Mouse (Mus musculus) left cerebral cortex, adult 11 months (tissue): ENCODE data around the gene Gtdc1.

Experiments used
- DNase-seq: peaks from one replicate; pipeline ENCODE4 v3.0.0; 2022; ENCODE audit warnings: low spot score

Gene Gtdc1

DNA sequence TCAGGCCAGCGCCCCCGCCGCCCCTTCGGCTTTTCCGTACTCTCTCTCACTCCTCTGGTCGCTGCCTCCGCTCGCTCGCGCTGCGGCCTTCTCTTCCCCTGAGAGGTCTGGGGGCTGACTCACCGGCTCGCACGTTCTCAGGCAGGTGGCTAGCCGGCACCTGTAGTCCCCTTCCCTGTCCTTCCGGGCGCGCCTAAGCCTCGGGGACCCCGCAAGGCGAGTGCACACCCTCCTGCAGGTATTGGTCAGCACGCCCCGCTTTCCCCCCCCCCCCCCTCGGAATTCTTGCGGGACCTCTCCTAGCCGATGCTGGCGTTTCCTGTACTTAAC lies at the start of gene Gtdc1:
Gene Gtdc1, minus strand, starts transcription at position 176 of the 330 bp plus-strand sequence.
- no peak for DNase-seq

DNA sequence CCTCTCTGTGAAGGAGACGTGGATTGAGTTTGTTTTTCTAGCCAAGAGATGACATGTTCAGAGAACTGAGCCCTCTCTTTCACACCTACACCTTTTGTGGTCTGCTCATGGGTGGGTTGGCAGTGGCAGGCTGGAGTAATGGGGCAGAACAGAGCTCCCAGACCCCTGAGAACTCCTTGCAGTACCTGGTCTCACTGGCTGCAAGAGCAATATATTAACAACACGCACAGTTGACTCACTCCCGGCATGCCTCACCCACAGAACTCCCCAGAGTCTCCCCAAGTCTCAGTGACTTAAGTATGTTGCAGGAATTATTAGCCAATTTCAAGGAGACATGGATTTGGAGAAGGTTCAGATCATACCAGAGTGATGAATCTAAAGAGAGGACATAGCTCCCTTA lies 49.6 kb upstream of the Gtdc1 start:
- DNase-seq = no peak

DNA sequence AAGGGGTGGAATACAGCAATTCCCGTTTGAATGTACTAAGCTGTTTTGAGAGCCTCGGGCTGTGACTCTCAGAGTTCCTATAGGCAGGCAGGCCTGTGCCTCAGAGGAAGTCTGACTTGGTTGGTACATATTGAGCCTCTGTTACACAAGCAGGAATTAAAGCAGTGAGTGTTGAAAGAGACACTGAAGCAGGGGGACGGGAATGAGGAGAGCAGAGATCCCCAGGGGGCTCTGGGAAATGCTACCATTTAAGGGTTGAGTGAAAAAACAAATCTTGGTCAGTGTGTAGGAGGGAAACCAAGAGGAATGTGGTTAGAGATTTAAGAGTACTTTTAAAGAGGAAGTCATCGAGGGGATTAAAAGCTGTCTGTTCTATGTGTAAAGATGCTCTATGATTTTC lies 49.0 kb upstream of the Gtdc1 start:
- DNase-seq = no peak

DNA sequence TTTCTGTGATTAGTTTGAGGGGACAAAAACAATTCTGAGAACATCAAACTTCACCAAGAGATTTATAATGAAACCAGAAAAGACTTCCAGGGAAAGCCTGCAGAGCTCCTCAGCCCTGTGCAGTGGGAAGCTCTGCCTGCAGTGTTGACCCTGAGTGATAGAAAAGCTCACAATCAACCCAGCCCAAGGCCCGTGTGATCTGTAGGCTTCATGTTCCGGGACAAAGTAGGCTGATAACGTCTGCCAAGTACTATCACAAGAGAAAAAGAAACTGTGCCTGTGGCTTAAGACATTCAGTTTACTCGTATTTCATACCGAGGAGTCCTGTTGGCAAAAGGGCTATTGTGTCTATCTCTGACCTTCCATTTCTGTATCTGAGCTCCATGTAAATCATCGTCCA lies 46.4 kb upstream of the Gtdc1 start:
- DNase-seq = no peak

DNA sequence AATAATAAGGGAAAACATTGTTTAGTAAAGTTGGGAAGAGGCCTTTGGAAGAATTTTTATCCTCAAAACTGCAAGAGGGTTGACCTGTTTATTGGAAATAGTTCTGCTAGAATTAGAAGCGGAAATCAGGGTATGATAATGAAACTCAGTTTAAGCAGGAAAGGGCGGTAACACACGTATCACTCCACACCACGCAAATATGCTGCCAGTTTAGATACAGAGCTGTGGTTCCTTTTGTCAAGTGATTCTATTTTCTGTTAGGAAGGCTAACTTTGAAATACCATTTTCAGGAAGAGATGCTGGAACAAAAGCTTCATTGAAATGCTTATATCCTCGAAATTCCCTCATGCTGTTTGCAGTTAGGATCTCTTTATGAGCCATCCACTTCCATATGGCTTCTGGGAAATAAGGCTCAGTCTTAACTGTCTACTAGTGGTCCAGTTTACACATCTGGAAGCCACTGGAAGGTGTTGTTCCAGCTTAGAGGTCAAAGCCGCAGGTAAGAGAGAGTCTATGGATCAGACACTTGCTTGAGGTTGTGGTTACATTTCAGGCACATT lies 42.7 kb upstream of the Gtdc1 start:
- no peak for DNase-seq

DNA sequence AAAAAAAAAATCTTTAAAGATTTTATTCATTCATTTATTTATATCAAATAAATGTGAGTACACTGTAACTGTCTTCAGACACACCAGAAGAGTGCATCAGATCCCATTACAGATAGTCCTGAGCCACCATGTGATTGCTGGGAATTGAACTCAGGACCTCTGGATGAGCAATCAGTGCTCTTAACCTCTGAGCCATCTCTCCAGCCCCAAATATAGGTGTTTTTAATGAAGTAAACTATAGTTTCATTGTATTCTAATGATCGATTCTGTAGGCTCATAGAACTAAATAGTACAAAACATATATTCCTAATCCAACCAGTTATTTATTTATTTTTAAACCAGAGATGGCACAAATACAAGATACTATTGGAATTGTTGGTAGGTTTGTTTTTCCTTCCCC lies 42.2 kb upstream of the Gtdc1 start:
- DNase-seq = no peak

DNA sequence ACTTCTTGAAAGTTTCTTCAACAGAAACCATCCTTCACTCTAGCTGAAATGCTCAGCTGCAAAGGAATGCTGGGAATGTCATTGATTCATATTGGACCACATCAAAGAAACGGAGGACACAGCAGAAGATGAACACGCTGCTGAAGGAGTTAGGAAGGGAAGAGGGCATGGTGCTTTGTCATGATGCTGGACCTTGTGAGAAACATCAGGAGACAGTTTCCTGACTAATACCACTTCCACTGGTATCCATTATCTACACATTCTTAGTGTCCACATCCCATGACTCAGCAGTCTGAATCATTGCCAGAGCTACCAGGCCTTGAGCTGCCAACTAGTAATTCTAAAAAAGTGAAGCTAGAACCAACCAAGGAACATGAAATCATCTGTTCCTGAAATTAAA lies 41.8 kb upstream of the Gtdc1 start:
- DNase-seq = no peak

DNA sequence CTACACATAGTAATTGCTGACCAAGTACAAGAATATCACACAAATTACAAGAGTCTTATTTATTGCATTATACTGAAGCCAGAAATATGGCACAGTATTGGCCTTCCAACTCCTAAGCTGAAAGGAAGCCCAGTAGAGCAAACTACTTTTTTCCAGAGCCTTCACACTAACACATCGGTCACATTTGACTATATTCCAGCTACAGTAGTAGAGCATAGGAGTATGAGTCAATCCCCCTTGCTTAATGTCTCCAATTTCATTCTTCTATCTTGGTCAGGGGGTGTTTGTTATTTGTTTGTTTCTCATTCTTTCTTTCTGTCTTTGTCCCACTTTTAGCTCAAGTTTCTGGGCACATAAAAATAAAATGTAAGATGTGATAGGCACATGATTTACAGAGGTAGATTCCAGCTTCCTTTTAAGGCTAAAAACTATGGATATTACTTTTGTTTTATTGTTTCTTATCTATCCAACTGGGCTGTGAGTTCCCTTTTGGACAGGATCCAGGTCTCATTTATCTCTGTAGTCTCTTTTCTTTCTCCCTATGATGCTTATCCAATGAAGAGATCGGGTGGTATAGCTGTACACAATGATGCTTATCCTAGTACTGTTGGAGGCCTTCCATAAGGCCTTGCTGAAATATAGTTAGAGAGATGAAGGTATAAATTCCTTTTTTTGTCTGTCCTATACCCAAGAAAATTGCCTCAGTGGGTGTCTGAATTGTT lies 38.5 kb upstream of the Gtdc1 start:
- DNase-seq = no peak

DNA sequence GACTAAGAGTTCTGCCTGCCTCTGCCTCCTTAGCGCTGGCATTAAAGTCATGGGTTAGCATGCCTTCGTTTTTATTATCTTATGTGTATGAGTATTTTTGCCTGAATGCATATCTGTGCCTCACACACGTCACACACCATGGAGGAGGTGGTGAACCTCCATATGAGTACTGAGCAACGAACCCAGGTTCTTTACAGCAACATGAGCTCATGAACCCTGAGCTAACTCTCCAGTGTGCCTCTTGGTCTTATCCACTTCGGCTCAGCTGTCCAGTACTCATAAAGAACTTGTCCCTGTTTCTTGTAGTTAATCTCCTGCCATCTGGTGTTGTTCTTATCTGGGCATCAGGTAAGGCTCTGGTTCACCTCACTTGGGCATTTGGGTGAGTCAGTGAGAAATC lies 35.2 kb upstream of the Gtdc1 start:
- DNase-seq = no peak

DNA sequence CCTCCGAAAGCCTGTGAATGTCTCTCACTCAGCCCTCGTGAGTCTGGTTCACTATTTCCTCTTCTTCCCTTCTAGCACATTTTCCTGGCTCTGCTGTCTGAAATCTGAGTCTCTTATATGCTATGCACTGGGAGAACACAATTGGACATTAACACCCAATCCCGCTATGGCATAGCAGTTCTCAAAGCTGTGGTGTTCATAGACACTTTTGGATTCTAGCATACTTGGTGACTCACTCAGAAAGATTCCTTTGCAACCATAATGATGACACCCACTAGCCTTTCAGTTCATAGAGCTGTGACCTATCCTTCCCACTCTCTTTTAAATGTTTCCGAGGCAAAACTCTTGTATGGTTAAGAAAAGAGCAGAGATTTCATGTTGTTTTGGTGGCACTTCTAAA lies 33.7 kb upstream of the Gtdc1 start:
- DNase-seq = no peak

DNA sequence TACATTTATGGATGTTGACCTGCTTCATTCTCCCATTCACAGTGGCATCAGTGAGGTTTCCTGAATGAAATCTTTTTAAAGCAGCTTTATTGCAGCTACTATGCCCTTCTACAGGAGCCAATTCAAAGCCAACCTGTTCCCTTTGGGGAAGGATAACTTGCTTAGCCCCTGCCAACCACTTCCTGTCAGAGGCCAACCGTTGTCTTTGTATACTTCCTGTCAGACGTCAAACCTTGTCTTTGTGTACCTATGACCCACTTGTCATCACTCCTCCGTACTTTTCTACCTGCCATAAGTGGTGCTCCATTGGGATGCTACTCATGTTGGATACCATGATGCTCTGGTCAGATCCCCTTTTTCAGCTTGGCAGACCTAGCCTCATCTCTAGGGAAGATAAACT lies 33.1 kb upstream of the Gtdc1 start:
- no peak for DNase-seq

DNA sequence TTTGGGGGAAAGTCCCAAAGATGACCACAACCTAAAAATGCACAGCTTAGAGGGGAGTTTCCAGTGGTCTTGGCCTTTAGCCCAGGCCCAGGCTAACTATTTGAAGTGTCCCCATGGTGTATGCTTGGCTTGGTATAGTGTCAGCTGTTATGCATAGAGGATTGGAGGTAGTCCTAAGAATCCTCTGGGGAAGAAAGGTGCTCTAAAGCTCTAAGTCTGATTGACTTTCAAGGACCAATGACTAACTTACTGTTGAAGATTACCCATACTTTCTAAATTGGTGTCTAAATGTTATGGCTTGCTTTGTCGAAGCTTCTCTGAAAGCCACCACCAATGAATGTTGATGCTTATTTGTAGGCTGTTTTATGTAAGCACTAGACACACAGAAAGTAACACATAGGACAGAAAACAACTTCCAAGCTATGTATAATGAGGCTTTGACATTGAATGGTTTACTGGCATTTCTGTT lies 29.9 kb upstream of the Gtdc1 start:
- no peak for DNase-seq

DNA sequence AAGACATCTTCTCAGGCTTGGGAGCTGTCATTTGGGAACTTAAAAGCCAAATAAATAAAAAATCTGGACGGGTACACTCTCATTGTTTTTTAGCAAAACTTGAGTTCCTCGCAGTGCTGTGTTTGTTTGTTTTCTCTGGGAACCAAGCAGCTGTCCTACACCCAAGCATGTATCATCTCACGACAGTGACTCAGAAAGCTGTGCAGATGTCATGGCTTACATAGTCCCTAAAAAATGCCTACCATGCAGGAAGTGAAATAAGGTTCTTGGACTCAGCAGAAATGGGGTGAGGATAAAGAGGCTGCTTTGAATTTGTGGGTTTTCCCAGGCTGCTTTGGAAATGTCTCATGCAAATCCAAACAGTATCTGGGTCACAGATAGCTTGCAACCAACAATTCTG lies 28.8 kb upstream of the Gtdc1 start:
- DNase-seq = no peak

DNA sequence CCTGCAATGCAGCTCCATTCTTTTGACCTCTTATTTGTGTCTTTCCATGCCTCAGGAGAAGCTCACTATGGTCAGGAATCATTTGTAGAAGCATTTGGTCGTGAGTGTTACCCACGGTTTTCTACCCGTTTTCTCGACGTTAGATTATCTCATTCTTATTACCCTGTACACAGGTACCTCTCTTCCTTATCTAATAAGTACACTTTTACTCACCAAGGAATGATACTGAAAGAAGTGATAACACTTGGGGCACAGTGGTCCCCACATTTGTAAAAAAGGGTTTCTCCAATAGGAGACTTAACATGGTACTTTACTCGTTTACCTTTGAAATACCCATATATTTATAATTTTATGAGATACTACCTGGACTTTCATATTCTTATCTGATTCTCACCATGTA lies 28.0 kb upstream of the Gtdc1 start:
- DNase-seq = no peak

DNA sequence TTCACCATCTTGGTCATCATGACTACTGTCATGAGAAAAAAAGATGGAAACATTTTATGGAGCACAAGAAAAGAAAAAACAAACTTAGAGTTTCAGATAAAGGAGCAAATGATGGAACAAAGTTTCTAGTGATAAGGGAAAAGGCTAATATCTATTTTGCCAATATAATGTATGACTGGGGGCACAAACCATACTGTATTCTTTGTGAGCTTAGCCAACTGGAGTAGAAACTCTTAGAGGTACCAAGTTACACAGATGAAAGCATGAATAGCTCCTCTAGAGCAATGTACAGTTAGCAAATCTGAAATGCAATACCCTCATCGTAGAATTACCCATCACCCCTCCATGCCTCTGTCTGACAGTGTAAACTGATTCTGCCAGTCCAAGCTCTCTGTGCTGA lies 26.7 kb upstream of the Gtdc1 start:
- no peak for DNase-seq

DNA sequence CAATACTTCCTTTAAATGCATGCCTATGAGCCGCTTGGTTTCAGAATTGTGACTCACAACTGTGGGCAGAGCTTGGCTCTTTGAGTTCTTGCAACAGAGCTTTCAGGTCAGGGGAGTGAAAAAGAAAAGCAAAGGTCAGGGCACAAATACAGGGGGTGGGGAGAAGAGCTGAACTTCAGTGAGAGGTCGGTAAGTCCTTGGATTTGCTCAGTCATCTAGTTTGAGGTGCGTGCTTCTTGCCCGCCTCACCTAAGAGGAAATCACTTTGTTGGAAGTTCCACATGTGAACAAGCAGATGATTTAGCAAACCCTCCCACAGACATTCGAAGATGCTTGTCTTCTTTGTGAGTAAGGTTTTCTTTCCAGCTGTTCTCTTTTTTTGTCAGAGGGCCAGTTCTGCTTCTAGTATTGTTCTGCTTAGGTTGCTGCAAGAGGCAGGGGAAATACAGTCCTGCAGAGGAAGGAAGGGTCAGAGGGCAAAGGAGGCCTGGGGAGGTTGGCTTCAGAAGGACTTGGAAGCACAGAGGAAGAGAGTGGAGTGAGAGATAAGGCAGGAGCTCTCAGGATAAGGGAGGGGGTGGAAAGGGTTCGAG lies 25.5 kb upstream of the Gtdc1 start:
- DNase-seq = no peak

DNA sequence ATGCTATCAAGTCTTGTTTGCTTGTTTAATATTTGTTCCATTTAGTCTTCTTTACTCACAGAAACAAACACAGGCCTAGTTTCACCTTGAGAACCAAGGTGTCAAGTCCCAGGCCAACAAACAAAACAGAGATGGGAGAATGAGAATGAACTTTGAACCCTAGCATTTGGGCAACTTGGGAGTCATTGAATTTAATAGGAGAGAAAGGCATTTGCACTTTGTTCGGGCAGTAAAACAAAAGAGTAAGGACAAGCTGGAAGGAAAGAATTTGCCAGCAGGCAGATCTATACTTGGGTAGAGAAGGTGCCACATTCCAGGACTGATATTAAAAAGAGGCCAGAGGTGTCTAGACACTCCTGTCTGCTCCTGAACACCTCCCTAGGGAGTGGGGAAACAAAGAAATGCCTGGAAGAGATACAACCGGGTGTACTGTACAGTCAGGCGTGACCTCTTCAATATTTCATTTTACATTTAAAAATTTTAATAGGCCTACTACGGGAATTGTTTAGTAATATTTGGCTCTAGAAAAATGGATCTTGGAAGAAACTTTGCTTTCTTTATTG lies 24.3 kb upstream of the Gtdc1 start:
- DNase-seq = no peak

DNA sequence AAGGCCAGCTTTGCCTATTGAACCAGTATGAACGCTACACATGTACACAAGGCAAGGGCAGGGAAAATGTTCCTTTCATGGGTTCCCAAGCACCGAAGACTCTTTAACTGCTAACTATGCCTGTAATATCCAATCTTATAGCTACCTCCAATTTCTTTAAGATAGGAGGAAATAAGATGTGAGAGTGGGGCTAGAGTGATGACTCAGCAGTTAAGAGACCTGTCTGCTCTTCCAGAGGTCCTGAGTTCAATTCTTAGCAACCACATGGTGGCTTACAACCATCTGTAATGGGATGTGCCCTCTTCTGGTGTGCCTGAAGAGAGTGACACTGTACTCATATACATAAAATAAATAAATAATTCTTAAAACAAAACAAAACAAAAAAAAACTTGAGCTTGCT lies 17.2 kb upstream of the Gtdc1 start:
- DNase-seq = no peak

DNA sequence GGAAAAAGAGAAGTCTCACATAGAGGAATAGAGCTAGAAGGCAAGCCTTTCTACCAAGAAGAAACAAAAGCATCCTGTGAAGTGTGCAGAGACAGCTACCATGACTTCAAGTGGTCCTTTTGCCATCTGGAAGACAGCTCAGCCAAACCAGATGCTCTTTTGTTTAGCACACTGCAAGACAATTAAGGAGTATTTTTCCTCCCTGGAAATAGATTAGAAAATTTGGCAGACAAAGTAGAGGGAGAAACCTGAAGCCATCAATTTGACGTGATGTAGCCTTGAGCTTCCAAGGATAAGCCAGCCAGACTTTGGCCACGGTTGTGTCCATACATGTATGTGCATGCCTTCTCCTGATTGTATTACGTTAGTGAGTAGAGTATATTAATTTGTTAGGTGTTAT lies 3.5 kb upstream of the Gtdc1 start:
- no peak for DNase-seq

DNA sequence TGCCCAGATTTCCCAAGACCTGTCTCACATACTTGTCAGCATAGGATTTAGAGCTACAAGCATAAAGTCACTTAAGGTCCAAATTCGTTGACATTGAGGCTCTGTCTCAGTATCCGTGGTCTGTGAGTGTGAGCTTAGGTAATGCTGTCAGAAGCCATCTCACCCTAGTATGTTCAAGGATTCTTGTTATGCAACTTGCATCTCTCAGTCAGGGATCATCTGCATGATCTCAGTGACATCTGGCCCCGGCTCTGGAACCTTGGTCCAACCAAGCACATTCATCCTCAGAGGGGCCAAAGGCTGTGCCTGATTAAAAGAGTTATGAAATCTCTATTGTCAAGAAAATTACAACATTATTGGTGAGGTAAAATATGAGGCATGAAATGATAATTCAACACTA lies 1.2 kb upstream of the Gtdc1 start:
- no peak for DNase-seq

DNA sequence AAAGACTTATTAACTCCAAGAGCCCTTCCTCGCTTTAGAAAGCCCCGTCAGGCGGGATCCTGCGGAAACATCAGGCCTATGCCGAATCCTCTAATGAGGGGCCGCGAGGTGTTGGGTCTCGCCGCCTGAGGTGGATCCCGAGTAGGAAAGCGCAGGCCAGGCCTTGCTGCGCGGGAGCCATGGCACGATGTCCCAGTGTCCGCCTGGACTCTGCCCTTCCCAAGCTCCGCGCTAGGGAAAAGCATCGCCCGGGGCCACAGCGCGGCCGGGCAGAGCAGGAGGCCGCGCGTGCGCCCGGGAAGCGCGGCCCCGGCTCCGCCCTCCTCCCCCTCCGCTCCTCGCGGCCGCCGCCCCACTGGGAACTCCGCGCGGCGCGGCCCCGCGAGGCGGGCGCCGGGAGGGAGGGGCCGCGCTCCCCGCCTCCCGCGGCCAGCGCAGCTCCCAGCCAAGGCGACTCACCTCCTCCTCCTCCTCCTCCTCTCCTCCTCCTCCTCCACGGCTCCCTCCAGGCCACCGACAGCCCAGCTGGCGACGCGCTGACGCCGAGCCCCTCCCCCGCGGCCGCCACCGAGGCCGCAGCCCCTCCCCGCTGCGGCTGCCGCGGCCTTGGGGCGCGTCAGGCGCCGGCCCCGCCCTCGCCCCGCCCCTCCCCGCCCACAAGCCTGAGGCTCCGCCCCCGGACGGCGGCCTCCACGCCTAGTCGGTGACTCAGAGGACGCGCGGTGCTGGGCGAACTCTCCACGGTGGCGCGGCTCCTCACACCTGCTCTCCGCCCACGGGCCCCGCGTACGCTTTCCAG lies 575 bp downstream of the Gtdc1 start:
- DNase-seq = peak; percentile 85

DNA sequence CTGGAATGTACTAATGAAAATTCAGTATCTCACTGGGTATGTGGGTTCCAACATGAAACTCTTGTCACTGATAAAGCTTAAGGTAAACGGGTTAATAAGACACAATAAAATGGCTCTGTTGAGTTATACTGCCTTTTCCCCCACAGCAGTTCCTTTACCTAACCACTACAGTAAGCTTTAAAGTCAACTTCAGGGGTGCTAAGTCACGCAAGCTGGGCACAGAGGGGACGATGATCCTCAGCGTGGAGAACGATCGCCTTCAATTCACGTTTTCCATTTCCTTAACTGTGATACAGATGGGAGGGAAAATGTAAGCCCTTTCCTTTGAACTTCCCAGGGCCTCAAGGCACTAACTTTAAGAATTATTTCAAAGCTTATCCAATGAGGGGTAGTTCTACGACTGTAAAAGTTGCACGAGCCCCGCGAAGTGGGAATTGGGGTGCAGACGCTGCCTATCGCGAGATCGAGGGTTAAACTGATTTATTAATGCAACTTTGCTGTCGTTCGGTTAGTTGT lies 1.2 kb downstream of the Gtdc1 start:
- no peak for DNase-seq

DNA sequence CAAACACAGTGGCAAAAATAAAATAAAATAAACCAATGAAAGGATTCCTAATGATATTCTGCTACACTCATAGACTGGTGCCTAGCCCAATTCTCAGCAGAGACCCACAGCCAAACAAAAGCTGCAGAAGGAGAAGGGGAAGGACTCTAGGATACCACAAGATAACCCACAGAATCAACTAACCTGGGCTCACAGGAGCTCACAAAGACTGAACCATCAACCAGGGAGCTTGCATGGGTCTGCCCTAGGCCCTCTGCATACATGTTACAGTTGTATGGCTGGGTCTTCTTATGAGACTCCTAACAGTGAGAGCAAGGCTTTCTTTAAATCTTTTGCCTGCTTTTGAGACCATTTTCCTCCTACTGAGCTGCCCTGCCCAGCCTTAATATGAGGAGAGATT lies 2.8 kb downstream of the Gtdc1 start:
- no peak for DNase-seq
